Mouse (Mus musculus) embryonic facial prominence, embryonic 10.5 days (tissue): ENCODE results near the gene Sf3a3. TPM values are rescaled to one million over a fixed set of nuclear protein-coding genes. Genes with fewer than 3 reads are reported as not detected.
"Not testable (repeated sequence)": the region's sequence is repeated elsewhere in the genome, so short reads cannot be mapped to it uniquely, and the experiment has no call there.

Experiments
- DNase-seq: peaks from one replicate; pipeline ENCODE4 v3.0.0-alpha.2; 2017; ENCODE audit warnings: low spot score
- H3K27ac ChIP-seq: fragments of 300-500 bp; sonication (generic); replicated peaks from 2 replicates; pipeline ENCODE4 v1.5.1; 2016; ENCODE audit warnings: mild to moderate bottlenecking
- H3K27me3 ChIP-seq: fragments of 300-500 bp; sonication (generic); replicated peaks from 2 replicates; pipeline ENCODE4 v1.6.1; 2016; ENCODE audit warnings: low read depth, mild to moderate bottlenecking; ENCODE audit not compliant: poor library complexity, severe bottlenecking
- H3K36me3 ChIP-seq: fragments of 300-500 bp; sonication (generic); replicated peaks from 2 replicates; pipeline ENCODE4 v1.6.1; 2016; ENCODE audit warnings: mild to moderate bottlenecking, moderate library complexity
- H3K4me1 ChIP-seq: fragments of 300-500 bp; sonication (generic); 2 replicates; pipeline ENCODE4 v1.6.1; 2016
- H3K4me3 ChIP-seq: fragments of 300-500 bp; sonication (generic); 2 replicates; pipeline ENCODE4 v1.5.1; 2016; ENCODE audit warnings: mild to moderate bottlenecking, moderate library complexity
- H3K9me3 ChIP-seq: fragments of 300-500 bp; sonication (generic); 2 replicates; pipeline ENCODE4 v1.6.1; 2016; ENCODE audit warnings: mild to moderate bottlenecking
- WGBS: fragments of 180-500 bp; shearing (Covaris S2); methylation state at CpG from one replicate; pipeline ENCODE4 v1.1.7; 2016; 5-methylcytosine and 5-hydroxymethylcytosine counted together
- polyA plus RNA-seq: library from polyadenylated mRNA; unstranded; fragments of >200 nt; fragmentation: Nextera tagmentation; extraction: Ambion mirVana; gene quantifications from 2 replicates; pipeline ENCODE4 v1.2.1, GENCODE M21; 2016

Gene Sf3a3
- polyA plus RNA-seq, 1 experiment from 2014 or later, result 265 TPM

GRCm38 (mm10) chr4:124712618-124713017, 2.0 kb upstream of the Sf3a3 start:
- Histone ChIP-seq H3K36me3 (peaks cover 24% of the 10 kb centered on the region), H3K27me3 (0 out of 2 replicates have a peak, but pooled peaks cover 6% of the 10 kb centered on the region), H3K4me3 (no peak overlapping the region), H3K27ac (no peak overlapping the region), H3K4me1 (peaks cover 47% of the 10 kb centered on the region), H3K9me3 (no peaks in the 10 kb centered on the region)
- no peak for DNase-seq
- WGBS, result 80% methylated on average over 6 of the region's 6 CpGs

GRCm38 (mm10) chr4:124713850-124714249, 726 bp upstream of the Sf3a3 start:
- WGBS, result 71% methylated on average over 5 of the region's 5 CpGs
- H3K36me3 ChIP-seq, result peaks cover 33% of the 10 kb centered on the region
- DNase-seq, H3K4me3 ChIP-seq, H3K9me3 ChIP-seq, H3K27me3 ChIP-seq, H3K27ac ChIP-seq: not testable (repeated sequence)
- peaks cover 35% of the 10 kb centered on the region for H3K4me1 ChIP-seq

DNA sequence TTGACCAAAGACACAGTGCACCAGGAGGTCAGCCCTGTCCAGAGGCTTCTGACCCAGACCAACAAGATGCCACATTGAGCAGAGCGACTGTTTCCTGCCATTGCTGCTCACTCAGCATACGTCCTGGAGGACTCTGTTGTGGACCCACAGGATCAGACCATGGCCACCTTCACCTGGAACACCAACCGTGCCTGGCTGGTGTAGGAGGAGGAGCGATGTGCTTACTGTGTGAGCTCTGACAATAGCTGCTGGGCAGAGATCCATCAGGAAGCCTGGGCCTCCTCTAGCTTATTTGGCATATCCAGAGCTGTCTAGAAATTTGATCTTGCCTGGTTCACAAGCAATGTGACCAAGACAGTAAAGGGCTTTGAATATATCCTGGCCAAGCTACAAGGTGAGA, 4.5 kb downstream of the Sf3a3 start:
- peaks cover 15% of the 10 kb centered on the region for H3K4me1 ChIP-seq
- no peak overlapping the region for H3K4me3 ChIP-seq
- peaks cover 86% of the 10 kb centered on the region for H3K36me3 ChIP-seq

DNA sequence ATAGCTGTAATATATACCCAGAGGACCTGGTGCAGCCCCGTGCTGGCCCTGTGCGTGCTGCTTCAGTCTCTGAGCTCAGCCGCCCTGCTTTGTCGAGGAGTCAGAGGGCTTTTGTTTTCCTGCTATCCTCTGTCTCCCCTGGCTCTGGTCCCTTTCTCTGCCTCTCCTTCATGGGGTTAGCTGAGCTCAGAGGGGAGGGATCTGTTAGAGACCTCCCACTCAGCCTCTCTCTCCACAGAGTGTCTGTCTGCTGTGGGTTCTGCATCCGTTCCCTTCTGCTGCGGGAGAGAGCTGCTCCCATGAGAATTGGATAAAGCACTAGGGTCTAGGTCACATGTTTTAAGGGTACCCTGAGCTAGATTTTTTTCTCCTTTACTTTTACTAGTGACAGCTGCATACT, 11.5 kb downstream of the Sf3a3 start:
- DNase-seq, result no peak
- WGBS, result 91% methylated on average over 6 of the region's 6 CpGs
- Histone ChIP-seq H3K36me3 (peaks cover 100% of the 10 kb centered on the region), H3K4me3 (no peak overlapping the region), H3K4me1 (no peaks in the 10 kb centered on the region), H3K9me3 (no peaks in the 10 kb centered on the region), H3K27me3 (no peaks in the 10 kb centered on the region), H3K27ac (no peak overlapping the region)

More for the DNA sequence above, 4.5 kb downstream of the Sf3a3 start:
- Histone ChIP-seq H3K27me3 (no peaks in the 10 kb centered on the region), H3K27ac (no peak overlapping the region), H3K9me3 (no peaks in the 10 kb centered on the region)
- WGBS, result 97% methylated on average over 4 of the region's 4 CpGs
- no peak for DNase-seq

DNA sequence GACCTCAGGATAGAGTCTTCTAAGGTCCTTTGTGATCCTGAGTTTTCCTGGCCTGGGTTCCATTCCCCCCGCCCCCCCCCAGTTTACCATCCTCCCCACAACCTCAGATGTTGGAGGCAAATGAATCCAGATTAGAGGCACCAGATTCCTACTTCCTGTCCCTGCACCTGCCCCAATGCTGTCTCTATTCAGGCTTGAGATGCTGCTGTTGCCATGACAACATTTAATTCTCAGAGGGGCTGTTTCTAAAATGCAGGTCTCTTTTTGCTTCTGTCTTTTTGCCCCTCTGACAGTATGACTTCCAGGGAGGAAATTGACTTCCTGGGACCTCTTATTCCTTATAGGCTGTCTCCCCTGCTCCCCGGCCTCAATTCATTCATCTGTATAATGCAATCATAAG, 22.4 kb downstream of the Sf3a3 start:
- Histone ChIP-seq H3K4me3 (no peak overlapping the region), H3K27ac (no peak overlapping the region), H3K27me3 (no peaks in the 10 kb centered on the region), H3K9me3 (no peaks in the 10 kb centered on the region), H3K4me1 (peaks cover 11% of the 10 kb centered on the region), H3K36me3 (peaks cover 28% of the 10 kb centered on the region)
- WGBS, result 79% methylated on average over 2 of the region's 2 CpGs
- no peak for DNase-seq

DNA sequence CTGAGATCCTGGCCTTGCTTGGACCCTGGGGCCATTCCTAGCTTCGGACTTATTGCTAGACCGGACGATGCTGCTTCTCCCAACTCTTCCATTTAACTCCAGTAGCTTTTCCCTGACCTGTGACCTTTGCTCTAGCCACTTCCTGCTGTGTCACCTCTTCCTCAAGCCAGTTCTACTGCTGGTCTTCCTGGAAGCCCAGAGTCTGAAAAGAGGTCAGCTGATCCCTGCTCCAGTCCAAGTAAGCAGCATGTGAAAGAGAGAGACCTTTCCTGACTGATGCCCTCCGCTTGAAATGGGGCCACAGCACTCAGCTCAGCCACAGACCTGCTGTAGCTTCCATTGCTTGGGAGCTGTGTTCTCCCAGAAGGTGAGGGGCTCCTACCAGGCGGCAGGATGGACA, 22.9 kb downstream of the Sf3a3 start:
- 62% methylated on average over 5 of the region's 5 CpGs for WGBS
- Histone ChIP-seq H3K27me3 (no peaks in the 10 kb centered on the region), H3K9me3 (no peaks in the 10 kb centered on the region), H3K36me3 (peaks cover 23% of the 10 kb centered on the region), H3K27ac (no peak overlapping the region), H3K4me1 (peaks cover 17% of the 10 kb centered on the region), H3K4me3 (no peak overlapping the region)
- no peak for DNase-seq

DNA sequence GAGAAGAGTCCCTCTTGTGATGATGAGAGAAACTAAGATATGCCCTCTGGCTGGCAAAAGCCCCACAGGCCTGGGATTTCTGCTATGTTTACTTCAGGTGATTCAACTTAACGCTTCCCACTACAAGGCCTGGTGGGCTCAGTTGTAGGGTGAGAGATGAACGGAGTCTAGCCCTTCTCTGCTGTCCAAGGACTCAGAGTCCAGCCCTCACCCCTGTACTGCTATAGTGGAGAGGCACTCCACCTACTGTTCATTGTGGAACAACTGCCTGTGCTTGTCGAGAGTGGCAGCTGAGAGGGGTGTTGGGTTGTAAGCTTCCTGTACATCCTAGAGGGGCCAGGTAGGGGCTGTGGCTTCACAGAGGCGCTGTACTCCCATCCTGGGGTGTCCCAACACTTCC, 23.4 kb downstream of the Sf3a3 start:
- Histone ChIP-seq H3K4me3 (no peak overlapping the region), H3K36me3 (peaks cover 18% of the 10 kb centered on the region), H3K9me3 (no peaks in the 10 kb centered on the region), H3K27me3 (no peaks in the 10 kb centered on the region), H3K27ac (no peak overlapping the region), H3K4me1 (peaks cover 17% of the 10 kb centered on the region)
- no peak for DNase-seq
- WGBS, result 54% methylated on average over 4 of the region's 4 CpGs

DNA sequence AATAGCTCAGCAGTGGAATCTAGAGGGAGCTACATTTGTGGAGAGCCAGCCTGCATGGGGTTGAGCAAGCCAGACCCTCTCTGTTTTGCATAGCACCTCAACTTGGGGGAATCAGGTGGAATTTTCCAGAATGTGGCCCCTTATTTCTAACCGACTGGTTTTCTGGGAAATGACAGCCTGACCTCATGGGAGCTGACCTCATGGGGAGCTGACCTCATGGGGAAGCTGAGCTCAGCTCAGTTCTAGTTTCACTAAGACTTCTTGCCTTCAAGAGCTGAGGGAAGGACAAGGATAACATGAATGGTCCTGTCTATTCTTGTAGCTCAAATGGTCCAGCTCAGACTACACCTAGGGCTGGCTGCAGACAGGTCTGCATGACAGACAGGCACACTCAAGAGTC, 24.2 kb downstream of the Sf3a3 start:
- peaks cover 10% of the 10 kb centered on the region for H3K36me3 ChIP-seq
- no peak overlapping the region for H3K27ac ChIP-seq
- H3K9me3 ChIP-seq, result no peaks in the 10 kb centered on the region
- DNase-seq, result no peak
- H3K4me3 ChIP-seq, result no peak overlapping the region
- whole genome bisulfite sequencing, result 62% methylated on average over 1 of the region's 1 CpGs
- peaks cover 17% of the 10 kb centered on the region for H3K4me1 ChIP-seq
- no peaks in the 10 kb centered on the region for H3K27me3 ChIP-seq

- Histone ChIP-seq H3K36me3 (no peaks in the 10 kb centered on the region), H3K4me3 (peak within 1 kb of the TSS; percentile 67), H3K9me3 (no peaks in the 10 kb centered on the region), H3K4me1 (peaks cover 17% of the 10 kb centered on the region), H3K27me3 (no peaks in the 10 kb centered on the region), H3K27ac (peak within 1 kb of the TSS; percentile 65)
- WGBS, result 19% methylated on average over 25 of the region's 25 CpGs
- peak; percentile 79 for DNase-seq
Observed at GRCm38 (mm10) chr4:124741376-124742343, 27.1 kb downstream of the Sf3a3 start, which contains the start of gene Inpp5b. Gene Inpp5b, plus strand, starts transcription at chr4:124741850.

DNA sequence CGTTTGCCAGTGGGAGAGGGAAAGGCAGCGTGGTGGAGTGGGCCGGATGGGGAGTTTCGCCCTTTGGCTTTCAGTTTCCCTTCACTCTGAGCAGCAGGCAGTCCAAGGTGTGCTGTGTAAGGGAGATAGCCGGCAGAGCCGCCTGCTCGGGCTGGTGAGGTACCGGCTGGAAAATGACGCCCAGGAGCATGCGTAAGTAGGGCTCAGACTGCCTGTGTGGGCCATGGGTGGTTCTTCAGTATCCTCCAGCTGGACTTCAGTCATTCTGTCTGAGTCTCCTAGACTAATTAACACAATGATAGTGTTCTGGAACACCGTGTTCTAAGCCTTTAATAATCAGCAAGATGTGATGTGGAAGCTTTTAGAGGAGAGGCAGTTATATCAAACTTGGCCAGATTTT, 28.3 kb downstream of the Sf3a3 start:
- Histone ChIP-seq H3K36me3 (no peaks in the 10 kb centered on the region), H3K9me3 (no peaks in the 10 kb centered on the region), H3K4me1 (peaks cover 13% of the 10 kb centered on the region), H3K27ac (no peak overlapping the region), H3K4me3 (no peak overlapping the region), H3K27me3 (no peaks in the 10 kb centered on the region)
- no peak for DNase-seq
- 86% methylated on average over 11 of the region's 11 CpGs for WGBS

DNA sequence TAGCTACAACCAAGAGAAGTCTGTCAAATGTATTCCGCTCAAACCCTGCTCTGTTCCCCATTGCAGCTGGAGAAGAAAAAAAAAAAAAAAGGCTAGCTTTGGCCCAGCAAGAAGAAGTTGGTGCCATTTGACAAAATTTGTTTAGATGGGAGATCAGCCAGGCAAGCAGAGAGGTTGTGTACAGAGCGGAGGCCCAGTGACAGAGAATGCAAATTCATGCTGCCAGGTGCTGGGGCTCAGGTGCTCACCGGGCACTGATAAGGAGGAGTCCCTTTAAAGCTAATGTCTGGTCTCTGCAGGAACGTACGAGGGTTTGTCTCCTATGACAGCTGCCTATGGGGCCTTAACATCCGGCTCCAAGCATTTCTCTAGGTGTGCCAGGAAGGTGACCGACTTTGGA, 32.0 kb downstream of the Sf3a3 start:
- H3K4me3 ChIP-seq, result no peak overlapping the region
- no peak for DNase-seq
- peaks cover 16% of the 10 kb centered on the region for H3K27me3 ChIP-seq
- 78% methylated on average over 7 of the region's 7 CpGs for WGBS
- no peak overlapping the region for H3K27ac ChIP-seq
- no peaks in the 10 kb centered on the region for H3K9me3 ChIP-seq
- H3K36me3 ChIP-seq, result no peaks in the 10 kb centered on the region
- H3K4me1 ChIP-seq, result peaks cover 15% of the 10 kb centered on the region

DNA sequence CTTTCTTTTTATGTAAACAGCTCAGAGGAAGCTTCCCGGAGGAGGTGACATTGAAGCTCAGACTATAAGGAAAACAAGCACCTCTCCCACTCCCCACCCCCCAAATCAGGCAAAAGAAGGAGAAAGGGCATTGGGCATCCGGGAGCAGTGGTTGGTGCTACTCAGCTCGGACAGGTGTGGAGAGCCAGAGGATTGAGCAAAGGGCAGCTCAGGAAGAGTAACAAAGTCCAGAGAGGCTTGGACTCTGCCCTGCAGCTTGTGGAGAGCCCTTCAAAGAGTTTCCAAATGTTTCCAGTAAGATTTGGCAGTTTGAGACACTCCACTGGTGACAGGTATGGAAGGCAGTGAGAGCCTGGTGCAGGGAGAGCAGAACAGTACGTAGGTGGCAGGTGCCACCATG, 33.3 kb downstream of the Sf3a3 start:
- no peak for DNase-seq
- H3K36me3 ChIP-seq, result no peaks in the 10 kb centered on the region
- no peak overlapping the region for H3K27ac ChIP-seq
- peaks cover 19% of the 10 kb centered on the region for H3K4me1 ChIP-seq
- WGBS, result 61% methylated on average over 4 of the region's 4 CpGs
- H3K27me3 ChIP-seq, result peaks cover 16% of the 10 kb centered on the region
- no peaks in the 10 kb centered on the region for H3K9me3 ChIP-seq
- H3K4me3 ChIP-seq, result no peak overlapping the region
